Comparison of ENCODE assay signal across 33 mouse cellular contexts in genomic region chr15:103501186-103501585, GRCm38 (mm10). TPM values are rescaled to one million over a fixed set of nuclear protein-coding genes. Genes with fewer than 3 reads are reported as not detected.
"Had no signal": no experiment of that assay in that cellular context is flagged by ENCODE, and none has a peak within 500 bp of the region (broad histone marks: within the 10 kb centered on the region; RNA-seq: fewer than 3 reads in every experiment).

No protein-coding gene starts in this region.

- H3K4me3 ChIP-seq: kidney, embryonic 15.5 days; left cerebral cortex, adult 2 months; liver, embryonic 13.5 days; midbrain, embryonic 12.5 days; neural tube, embryonic 12.5 days; neural tube, embryonic 15.5 days had no signal

- H3K4me2 ChIP-seq: kidney, embryonic 15.5 days; liver, embryonic 13.5 days; midbrain, embryonic 12.5 days; neural tube, embryonic 12.5 days; neural tube, embryonic 15.5 days had no signal

- DNase-seq: kidney, adult 11 months; kidney, adult 8-10 months; kidney, postnatal 10 days; kidney, postnatal 36 days; layer of hippocampus, postnatal 36 days; liver, embryonic 13.5 days; lung, adult 2 months; lung, postnatal 14 days; lung, postnatal 4 days; right cerebral cortex, postnatal 14 days; spleen, adult 18-20 months; thymus, adult 18-20 months; thymus, postnatal 36 days had no signal

- H3K27me3 ChIP-seq: neural tube, embryonic 15.5 days had no signal

- H3K36me3 ChIP-seq: kidney, embryonic 15.5 days; liver, embryonic 13.5 days; midbrain, embryonic 12.5 days; neural tube, embryonic 12.5 days; neural tube, embryonic 15.5 days had no signal

- ATAC-seq: midbrain, embryonic 16.5 days had no signal

RNA-seq across cellular contexts. Expression of gene Ppp1r1a, which starts 36.6 kb away (rescaled TPM):
- total RNA-seq: megakaryocyte progenitor cell, adult 5-6 weeks; megakaryocyte-erythroid progenitor cell, adult 5-6 weeks; monocyte, adult 5-6 weeks had no signal
- polyA plus RNA-seq: liver, adult 2 months had no signal

RNA-seq across cellular contexts. Expression of gene Gtsf2, which starts 52.9 kb away (rescaled TPM):
- total RNA-seq: layer of hippocampus, adult 8-10 months; layer of hippocampus, postnatal 10 days; layer of hippocampus, postnatal 36 days; left cerebral cortex, adult 2 months; left cerebral cortex, postnatal 10 days; left cerebral cortex, postnatal 36 days; liver, adult 2 months; megakaryocyte progenitor cell, adult 5-6 weeks; megakaryocyte-erythroid progenitor cell, adult 5-6 weeks had no signal
- polyA plus RNA-seq: kidney, embryonic 15.5 days; limb, embryonic 11.5 days; limb, embryonic 14.5 days; liver, adult 2 months; liver, embryonic 13.5 days; liver, embryonic 16.5 days; lung, adult 2 months; lung, embryonic 16.5 days; midbrain, embryonic 12.5 days; midbrain, embryonic 16.5 days; neural tube, embryonic 12.5 days; neural tube, embryonic 15.5 days; stomach, embryonic 16.5 days; urinary bladder, adult 2 months had no signal
